Mouse (Mus musculus): ENCODE measurements around the gene Cltb.

Cltb gene

GRCm38 (mm10) chr13:54560608-54561007, 50.5 kb downstream of the Cltb start:
- DNase-seq, result no peak

GRCm38 (mm10) chr13:54559656-54560055, 51.5 kb downstream of the Cltb start:
- DNase-seq, result no peak

GRCm38 (mm10) chr13:54557652-54558051, 53.5 kb downstream of the Cltb start:
- DNase-seq, result no peak

- DNase-seq, result no peak
Observed at GRCm38 (mm10) chr13:54556796-54557195, 54.3 kb downstream of the Cltb start.

GRCm38 (mm10) chr13:54556176-54556575, 55.0 kb downstream of the Cltb start:
- no peak for DNase-seq

- no peak for DNase-seq
Observed at GRCm38 (mm10) chr13:54548036-54548435, 63.1 kb downstream of the Cltb start.

Measured in liver (tissue).